Mouse (Mus musculus): ENCODE measurements around the gene Zfp697. TPM values are rescaled to one million over a fixed set of nuclear protein-coding genes. Genes with fewer than 3 reads are reported as not detected.
A peak's percentile ranks its signal among the peaks of the same experiment; 100 is the strongest.
"Not testable (repeated sequence)": the region's sequence is repeated elsewhere in the genome, so short reads cannot be mapped to it uniquely, and the experiment has no call there.

The Zfp697 gene
- 2.0 and 2.1 TPM in 2 replicates for polyA plus RNA-seq (2015; fragmentation: Nextera tagmentation; extraction: Ambion mirVana)

- peak; percentile 75 for ATAC-seq (ENCODE audit: low read depth)
- no peaks in the 10 kb centered on the region for H3K36me3 ChIP-seq (ENCODE audit: control insufficient read depth, insufficient read depth)
- H3K4me2 ChIP-seq (ENCODE audit: low read depth, low read length), result peak within 1 kb of the TSS; percentile 48
- peak within 1 kb of the TSS; percentile 53 for H3K9ac ChIP-seq (ENCODE audit: low read depth, low read length)
- H3K27ac ChIP-seq (ENCODE audit: low read length), result no peak within 1 kb of the TSS
- peaks cover 17% of the 10 kb centered on the region for H3K27me3 ChIP-seq (ENCODE audit: control insufficient read depth, insufficient read depth, low read depth, low read length)
- H3K4me3 ChIP-seq (ENCODE audit: low read depth, low read length), result peak within 1 kb of the TSS; percentile 60
- no peaks in the 10 kb centered on the region for H3K9me3 ChIP-seq (replicated peaks; ENCODE audit: control insufficient read depth, low read length)
- no peaks in the 10 kb centered on the region for H3K4me1 ChIP-seq (ENCODE audit: control insufficient read depth, low read depth, low read length)
- WGBS (ENCODE audit: insufficient replicate concordance), result under 1% methylated on average over 42 of the region's 42 CpGs
Observed at GRCm38 (mm10) chr3:98382246-98382939, at the start of gene Zfp697. Zfp697 (plus strand) TSS chr3:98382461.

GRCm38 (mm10) chr3:98334010-98334409 is 48.3 kb upstream of the Zfp697 start:
- H3K9me3 ChIP-seq (replicated peaks; ENCODE audit: control insufficient read depth, low read length), result no peaks in the 10 kb centered on the region
- peaks cover 23% of the 10 kb centered on the region for H3K4me1 ChIP-seq (ENCODE audit: control insufficient read depth, low read depth, low read length)
- no peak overlapping the region for H3K4me3 ChIP-seq (ENCODE audit: low read depth, low read length)
- no peak overlapping the region for H3K4me2 ChIP-seq (ENCODE audit: low read depth, low read length)
- no peaks in the 10 kb centered on the region for H3K36me3 ChIP-seq (ENCODE audit: control insufficient read depth, insufficient read depth)
- H3K27me3 ChIP-seq (ENCODE audit: control insufficient read depth, insufficient read depth, low read depth, low read length), result no peaks in the 10 kb centered on the region
- ATAC-seq (ENCODE audit: low read depth), result peak; percentile 62
- H3K9ac ChIP-seq (ENCODE audit: low read depth, low read length), result no peak overlapping the region
- WGBS (ENCODE audit: insufficient replicate concordance), result 57% methylated on average over 2 of the region's 2 CpGs
- H3K27ac ChIP-seq (ENCODE audit: low read length), result 0 out of 2 replicates have a peak overlapping the region, but pooled peaks have one; percentile 14

GRCm38 (mm10) chr3:98335331-98335730 is 46.9 kb upstream of the Zfp697 start:
- no peak for ATAC-seq (ENCODE audit: low read depth)
- H3K36me3 ChIP-seq (ENCODE audit: control insufficient read depth, insufficient read depth), result no peaks in the 10 kb centered on the region
- no peak overlapping the region for H3K4me2 ChIP-seq (ENCODE audit: low read depth, low read length)
- no peaks in the 10 kb centered on the region for H3K27me3 ChIP-seq (ENCODE audit: control insufficient read depth, insufficient read depth, low read depth, low read length)
- no peaks in the 10 kb centered on the region for H3K9me3 ChIP-seq (replicated peaks; ENCODE audit: control insufficient read depth, low read length)
- H3K4me3 ChIP-seq (ENCODE audit: low read depth, low read length), result no peak overlapping the region
- H3K9ac ChIP-seq (ENCODE audit: low read depth, low read length), result no peak overlapping the region
- peak overlapping the region; percentile 17; the same call in 1 of the 2 replicates for H3K27ac ChIP-seq (ENCODE audit: low read length)
- peaks cover 27% of the 10 kb centered on the region for H3K4me1 ChIP-seq (ENCODE audit: control insufficient read depth, low read depth, low read length)

- peak overlapping the region; percentile 17 for H3K27ac ChIP-seq (ENCODE audit: low read length)
- no peaks in the 10 kb centered on the region for H3K27me3 ChIP-seq (ENCODE audit: control insufficient read depth, insufficient read depth, low read depth, low read length)
- no peaks in the 10 kb centered on the region for H3K9me3 ChIP-seq (replicated peaks; ENCODE audit: control insufficient read depth, low read length)
- no peaks in the 10 kb centered on the region for H3K36me3 ChIP-seq (ENCODE audit: control insufficient read depth, insufficient read depth)
- H3K9ac ChIP-seq (ENCODE audit: low read depth, low read length), result no peak overlapping the region
- no peak overlapping the region for H3K4me3 ChIP-seq (ENCODE audit: low read depth, low read length)
- H3K4me2 ChIP-seq (ENCODE audit: low read depth, low read length), result no peak overlapping the region
- peaks cover 27% of the 10 kb centered on the region for H3K4me1 ChIP-seq (ENCODE audit: control insufficient read depth, low read depth, low read length)
- ATAC-seq (ENCODE audit: low read depth), result no peak
- 19% methylated on average over 7 of the region's 7 CpGs for WGBS (ENCODE audit: insufficient replicate concordance)
Observed at GRCm38 (mm10) chr3:98335886-98336285, 46.4 kb upstream of the Zfp697 start.

- H3K27ac ChIP-seq (ENCODE audit: low read length), result no peak overlapping the region
- H3K27me3 ChIP-seq (ENCODE audit: control insufficient read depth, insufficient read depth, low read depth, low read length), result no peaks in the 10 kb centered on the region
- H3K9me3 ChIP-seq (replicated peaks; ENCODE audit: control insufficient read depth, low read length), result no peaks in the 10 kb centered on the region
- H3K9ac ChIP-seq (ENCODE audit: low read depth, low read length), result no peak overlapping the region
- H3K4me2 ChIP-seq (ENCODE audit: low read depth, low read length), result peak overlapping the region; percentile 86
- no peak for ATAC-seq (ENCODE audit: low read depth)
- H3K4me1 ChIP-seq (ENCODE audit: control insufficient read depth, low read depth, low read length), result peaks cover 27% of the 10 kb centered on the region
- no peak overlapping the region for H3K4me3 ChIP-seq (ENCODE audit: low read depth, low read length)
- H3K36me3 ChIP-seq (ENCODE audit: control insufficient read depth, insufficient read depth), result no peaks in the 10 kb centered on the region
- 55% methylated on average over 22 of the region's 22 CpGs for WGBS (ENCODE audit: insufficient replicate concordance)
Observed at GRCm38 (mm10) chr3:98336661-98337654, 45.3 kb upstream of the Zfp697 start.

GRCm38 (mm10) chr3:98338584-98339041 is 43.6 kb upstream of the Zfp697 start:
- peaks cover 27% of the 10 kb centered on the region for H3K4me1 ChIP-seq (ENCODE audit: control insufficient read depth, low read depth, low read length)
- ATAC-seq (ENCODE audit: low read depth), result peak; percentile 56
- WGBS (ENCODE audit: insufficient replicate concordance), result under 1% methylated on average over 15 of the region's 15 CpGs
- H3K27ac ChIP-seq (ENCODE audit: low read length), result peak overlapping the region; percentile 60
- peak overlapping the region; percentile 65 for H3K9ac ChIP-seq (ENCODE audit: low read depth, low read length)
- no peaks in the 10 kb centered on the region for H3K9me3 ChIP-seq (replicated peaks; ENCODE audit: control insufficient read depth, low read length)
- no peaks in the 10 kb centered on the region for H3K36me3 ChIP-seq (ENCODE audit: control insufficient read depth, insufficient read depth)
- H3K27me3 ChIP-seq (ENCODE audit: control insufficient read depth, insufficient read depth, low read depth, low read length), result no peaks in the 10 kb centered on the region
- peak overlapping the region; percentile 69 for H3K4me3 ChIP-seq (ENCODE audit: low read depth, low read length)
- peak overlapping the region; percentile 86 for H3K4me2 ChIP-seq (ENCODE audit: low read depth, low read length)

- peaks cover 27% of the 10 kb centered on the region for H3K4me1 ChIP-seq (ENCODE audit: control insufficient read depth, low read depth, low read length)
- H3K9ac ChIP-seq (ENCODE audit: low read depth, low read length), result peak overlapping the region; percentile 65
- peak overlapping the region; percentile 60 for H3K27ac ChIP-seq (ENCODE audit: low read length)
- H3K36me3 ChIP-seq (ENCODE audit: control insufficient read depth, insufficient read depth), result no peaks in the 10 kb centered on the region
- H3K27me3 ChIP-seq (ENCODE audit: control insufficient read depth, insufficient read depth, low read depth, low read length), result no peaks in the 10 kb centered on the region
- peak overlapping the region; percentile 86 for H3K4me2 ChIP-seq (ENCODE audit: low read depth, low read length)
- under 1% methylated on average over 46 of the region's 46 CpGs for WGBS (ENCODE audit: insufficient replicate concordance)
- ATAC-seq (ENCODE audit: low read depth), result peak; percentile 45
- no peaks in the 10 kb centered on the region for H3K9me3 ChIP-seq (replicated peaks; ENCODE audit: control insufficient read depth, low read length)
- H3K4me3 ChIP-seq (ENCODE audit: low read depth, low read length), result peak overlapping the region; percentile 69
Observed at GRCm38 (mm10) chr3:98339097-98339705, 43.1 kb upstream of the Zfp697 start.

- Histone ChIP-seq H3K9ac (ENCODE audit: low read depth, low read length) (peak within 1 kb of the TSS; percentile 65), H3K4me3 (ENCODE audit: low read depth, low read length) (peak within 1 kb of the TSS; percentile 69), H3K4me2 (ENCODE audit: low read depth, low read length) (peak within 1 kb of the TSS; percentile 86), H3K27ac (ENCODE audit: low read length) (peak within 1 kb of the TSS; percentile 60), H3K4me1 (ENCODE audit: control insufficient read depth, low read depth, low read length) (peaks cover 27% of the 10 kb centered on the region)
- not testable (repeated sequence) for H3K9me3 ChIP-seq (replicated peaks; ENCODE audit: control insufficient read depth, low read length); H3K27me3 ChIP-seq (ENCODE audit: control insufficient read depth, insufficient read depth, low read depth, low read length); H3K36me3 ChIP-seq (ENCODE audit: control insufficient read depth, insufficient read depth)
- ATAC-seq (ENCODE audit: low read depth), result peak; percentile 77
- under 1% methylated on average over 10 of the region's 10 CpGs for WGBS (ENCODE audit: insufficient replicate concordance)
Observed at GRCm38 (mm10) chr3:98339706-98340109, 42.6 kb upstream of the Zfp697 start, which contains the start of gene Phgdh. Phgdh (minus strand) TSS chr3:98339990.

All from liver, embryonic 16.5 days (tissue).